Mouse (Mus musculus) ES-Bruce4 (cell line): ENCODE measurements around the gene Stox2. TPM values are rescaled to one million over a fixed set of nuclear protein-coding genes. Genes with fewer than 3 reads are reported as not detected.

Source experiments
- H3K27ac ChIP-seq: 2 replicates; pipeline ENCODE4 v1.5.1; 2012; ENCODE audit warnings: low read length, inconsistent platforms; ENCODE audit not compliant: insufficient read depth
- H3K27me3 ChIP-seq: 2 replicates; pipeline ENCODE4 v1.6.1; 2012; ENCODE audit warnings: mild to moderate bottlenecking, low read length, inconsistent platforms; ENCODE audit not compliant: control insufficient read depth, poor library complexity, insufficient read depth, severe bottlenecking
- H3K36me3 ChIP-seq: 2 replicates; pipeline ENCODE4 v1.6.1; 2012; ENCODE audit warnings: inconsistent platforms, mild to moderate bottlenecking, low read length, moderate library complexity; ENCODE audit not compliant: control insufficient read depth, poor library complexity, insufficient read depth, severe bottlenecking
- H3K4me1 ChIP-seq: one replicate; pipeline ENCODE4 v1.8.1; 2011; ENCODE audit warnings: low read length; ENCODE audit not compliant: control insufficient read depth, insufficient read depth
- H3K4me3 ChIP-seq: 2 replicates; pipeline ENCODE4 v1.5.1; 2011; ENCODE audit warnings: low read depth, mild to moderate bottlenecking, low read length
- H3K9ac ChIP-seq: 2 replicates; pipeline ENCODE4 v1.6.1; 2012; ENCODE audit warnings: low read depth, mild to moderate bottlenecking, inconsistent platforms; ENCODE audit not compliant: poor library complexity, severe bottlenecking
- H3K9me3 ChIP-seq: replicated peaks from 2 replicates; pipeline ENCODE4 v1.6.1; 2012; ENCODE audit warnings: mild to moderate bottlenecking, low read length, inconsistent platforms; ENCODE audit not compliant: control insufficient read depth, poor library complexity, insufficient read depth, severe bottlenecking
- CTCF ChIP-seq: IDR thresholded peaks from one replicate; pipeline ENCODE4 v1.8.1; 2011; ENCODE audit warnings: low read depth, low read length
- EP300 ChIP-seq: IDR thresholded peaks from 2 replicates; pipeline ENCODE4 v1.6.1; 2011; ENCODE audit warnings: low read depth, low read length; ENCODE audit not compliant: insufficient read depth
- POLR2A ChIP-seq: IDR thresholded peaks from one replicate; pipeline ENCODE4 v1.8.1; 2011; ENCODE audit warnings: low read length; ENCODE audit not compliant: insufficient read depth
- polyA plus RNA-seq: library from polyadenylated mRNA; stranded (reverse); fragments of >200 nt; gene quantifications from 2 replicates; pipeline ENCODE4 v1.2.4, GENCODE M21; 2011; ENCODE audit warnings: low read depth; ENCODE audit not compliant: missing spikeins, insufficient read depth, insufficient read length

Stox2 gene
- polyA plus RNA-seq, 1 experiment = 5.1 TPM

GRCm38 (mm10) chr8:47404852-47405251, 41.3 kb downstream of the Stox2 start:
- H3K36me3 ChIP-seq = no peaks in the 10 kb centered on the region
- H3K9ac ChIP-seq = no peak overlapping the region
- H3K4me3 ChIP-seq = no peak overlapping the region
- TF ChIP-seq POLR2A (no peak), EP300 (no peak), CTCF (no peak)
- peaks cover 5% of the 10 kb centered on the region for H3K27me3 ChIP-seq
- H3K27ac ChIP-seq = no peak overlapping the region
- H3K9me3 ChIP-seq = no peaks in the 10 kb centered on the region; the same call in 1 of the 2 replicates
- no peaks in the 10 kb centered on the region for H3K4me1 ChIP-seq

- H3K9me3 ChIP-seq = no peaks in the 10 kb centered on the region
- no peak for TF ChIP-seq EP300
- TF ChIP-seq CTCF = no peak
- no peak for TF ChIP-seq POLR2A
- H3K27me3 ChIP-seq = no peaks in the 10 kb centered on the region
- H3K4me1 ChIP-seq = peaks cover 2% of the 10 kb centered on the region
- H3K9ac ChIP-seq = 0 out of 2 replicates have a peak overlapping the region, but pooled peaks have one; percentile 0
- H3K4me3 ChIP-seq = no peak overlapping the region
- H3K36me3 ChIP-seq = no peaks in the 10 kb centered on the region
- H3K27ac ChIP-seq = no peak overlapping the region
These were observed 53.2 kb downstream of the Stox2 start for GRCm38 (mm10) chr8:47392927-47393326.

- H3K4me3 ChIP-seq = peak overlapping the region; percentile 3; the same call in 1 of the 2 replicates
- H3K36me3 ChIP-seq = no peaks in the 10 kb centered on the region
- H3K9ac ChIP-seq = 0 out of 2 replicates have a peak overlapping the region, but pooled peaks have one; percentile 0
- peaks cover 2% of the 10 kb centered on the region for H3K4me1 ChIP-seq
- H3K9me3 ChIP-seq = no peaks in the 10 kb centered on the region
- H3K27me3 ChIP-seq = no peaks in the 10 kb centered on the region
- H3K27ac ChIP-seq = no peak overlapping the region
- no peak for TF ChIP-seq POLR2A
- no peak for TF ChIP-seq EP300
- no peak for TF ChIP-seq CTCF
These were observed 53.9 kb downstream of the Stox2 start for GRCm38 (mm10) chr8:47392290-47392689.

- no peak overlapping the region for H3K4me3 ChIP-seq
- peaks cover 2% of the 10 kb centered on the region for H3K4me1 ChIP-seq
- TF ChIP-seq EP300 = no peak
- no peak for TF ChIP-seq POLR2A
- TF ChIP-seq CTCF = no peak
- H3K27me3 ChIP-seq = no peaks in the 10 kb centered on the region
- H3K27ac ChIP-seq = no peak overlapping the region
- H3K9me3 ChIP-seq = no peaks in the 10 kb centered on the region
- no peak overlapping the region for H3K9ac ChIP-seq
- no peaks in the 10 kb centered on the region for H3K36me3 ChIP-seq
These were observed 54.3 kb downstream of the Stox2 start for GRCm38 (mm10) chr8:47391844-47392243.

- no peak overlapping the region for H3K9ac ChIP-seq
- TF ChIP-seq POLR2A (no peak), EP300 (no peak), CTCF (no peak)
- H3K9me3 ChIP-seq = no peaks in the 10 kb centered on the region
- no peaks in the 10 kb centered on the region for H3K27me3 ChIP-seq
- no peaks in the 10 kb centered on the region for H3K36me3 ChIP-seq
- H3K4me1 ChIP-seq = peaks cover 2% of the 10 kb centered on the region
- H3K27ac ChIP-seq = no peak overlapping the region
- H3K4me3 ChIP-seq = no peak overlapping the region
These were observed 56.7 kb downstream of the Stox2 start for GRCm38 (mm10) chr8:47389430-47389829.

- Histone ChIP-seq H3K27me3 (no peaks in the 10 kb centered on the region), H3K27ac (no peak overlapping the region), H3K36me3 (no peaks in the 10 kb centered on the region), H3K9ac (no peak overlapping the region), H3K9me3 (no peaks in the 10 kb centered on the region), H3K4me3 (no peak overlapping the region), H3K4me1 (peaks cover 2% of the 10 kb centered on the region)
- TF ChIP-seq CTCF (no peak), POLR2A (no peak), EP300 (no peak)
These were observed 58.0 kb downstream of the Stox2 start for GRCm38 (mm10) chr8:47388171-47388570.

- TF ChIP-seq EP300 (no peak), POLR2A (no peak), CTCF (peak; percentile 56)
- H3K27me3 ChIP-seq = no peaks in the 10 kb centered on the region
These were observed 60.4 kb downstream of the Stox2 start for GRCm38 (mm10) chr8:47385810-47386209.

More at GRCm38 (mm10) chr8:47385810-47386209, 60.4 kb downstream of the Stox2 start:
- Histone ChIP-seq H3K36me3 (no peaks in the 10 kb centered on the region), H3K27ac (no peak overlapping the region), H3K4me3 (no peak overlapping the region), H3K9ac (no peak overlapping the region), H3K4me1 (peaks cover 2% of the 10 kb centered on the region), H3K9me3 (no peaks in the 10 kb centered on the region)
